Mouse (Mus musculus) kidney, adult 10 weeks (tissue): ENCODE data around the gene Ric3. TPM values are rescaled to one million over a fixed set of nuclear protein-coding genes. Genes with fewer than 3 reads are reported as not detected.

Experiments used
- polyA plus RNA-seq: library from polyadenylated mRNA; stranded (reverse); fragments of 350-450 nt; fragmentation: Illumina TruSeq; extraction: RNeasy Lipid Tissue Mini Kit (QIAGEN cat#74804); gene quantifications from one replicate; pipeline ENCODE4 v1.2.3, GENCODE M21; 2014; ENCODE audit warnings: low read depth, low replicate concordance

The Ric3 gene
- 3.4 TPM for polyA plus RNA-seq

GRCm38 (mm10) chr7:109083113-109083812, at the start of gene Ric3:
Gene Ric3 (minus strand): TSS chr7:109083331.

Other genes with a start within 250 kb of the Ric3 start
- gene Olfr516, start 232.8 kb downstream of the Ric3 start, polyA plus RNA-seq = not detected
- gene Olfr517, start 211.0 kb downstream of the Ric3 start, polyA plus RNA-seq = not detected
- gene Olfr518, start 198.3 kb downstream of the Ric3 start, polyA plus RNA-seq = not detected
- gene Olfr519, start 188.9 kb downstream of the Ric3 start, polyA plus RNA-seq = not detected
- gene Nlrp10, start 153.2 kb downstream of the Ric3 start, polyA plus RNA-seq = not detected
- 24.5 TPM for gene Eif3f, start 148.9 kb downstream of the Ric3 start, polyA plus RNA-seq
- gene Tub, start 133.0 kb downstream of the Ric3 start, polyA plus RNA-seq = not detected
- not detected for gene Lmo1, start 91.9 kb upstream of the Ric3 start, polyA plus RNA-seq